Mouse (Mus musculus) CH12.LX (cell line): ENCODE measurements around the gene Gm20517. TPM values are rescaled to one million over a fixed set of nuclear protein-coding genes. Genes with fewer than 3 reads are reported as not detected.

Source experiments
- DNase-seq: peaks from one replicate; pipeline ENCODE4 v3.0.0-alpha.2; 2013; ENCODE audit errors: extremely low read depth
- H3K27ac ChIP-seq: 2 replicates; pipeline ENCODE4 v1.5.1; 2012; ENCODE audit warnings: low read depth, mild to moderate bottlenecking, control low read depth, moderate library complexity; ENCODE audit not compliant: insufficient read depth
- H3K27me3 ChIP-seq: replicated peaks from 2 replicates; pipeline ENCODE3; 2012; ENCODE audit warnings: inconsistent platforms
- H3K36me3 ChIP-seq, 2 experiments: replicated peaks in 1 of 2; 2 replicates each; pipeline versions ENCODE3 to v1.6.1; 2012; ENCODE audit warnings: inconsistent platforms in 1 of 2, low read length in 1 of 2, mild to moderate bottlenecking in 1 of 2, mixed read lengths in 1 of 2, moderate library complexity in 1 of 2; ENCODE audit not compliant: control insufficient read depth in 1 of 2, insufficient read depth in 1 of 2
- H3K4me1 ChIP-seq, 2 experiments: 2 replicates each; pipeline ENCODE4 v1.6.1; 2012; ENCODE audit warnings: inconsistent platforms in 1 of 2, moderate library complexity in 1 of 2; ENCODE audit not compliant: insufficient read depth in 2 of 2, control insufficient read depth in 1 of 2
- H3K4me2 ChIP-seq: 2 replicates; pipeline ENCODE4 v1.6.1; 2012; ENCODE audit warnings: low read depth, mild to moderate bottlenecking, control low read depth; ENCODE audit not compliant: poor library complexity, insufficient read depth, severe bottlenecking
- H3K4me3 ChIP-seq, 3 experiments: fragments of 150-350 bp in 1 of 3; sonication (generic) in 1 of 3; replicated peaks in 1 of 3; 2 replicates each; pipeline versions ENCODE3 to v1.5.1; 2011 to 2012; ENCODE audit warnings: low read depth in 2 of 3, low read length in 2 of 3, mild to moderate bottlenecking in 2 of 3, moderate library complexity in 2 of 3, control low read depth in 1 of 3, improper control_type of control experiment in 1 of 3, inconsistent platforms in 1 of 3, mixed read lengths in 1 of 3; ENCODE audit not compliant: poor library complexity in 1 of 3
- H3K79me2 ChIP-seq: replicated peaks from 2 replicates; pipeline ENCODE4 v1.6.1; 2012; ENCODE audit warnings: mild to moderate bottlenecking, moderate library complexity; ENCODE audit not compliant: control insufficient read depth, poor library complexity, insufficient read depth, severe bottlenecking; ENCODE audit errors: extremely low read depth
- H3K9ac ChIP-seq: 2 replicates; pipeline ENCODE4 v1.6.1; 2012; ENCODE audit warnings: low read depth, mild to moderate bottlenecking, control low read depth, moderate library complexity; ENCODE audit not compliant: insufficient read depth
- H3K9me3 ChIP-seq: replicated peaks from 2 replicates; pipeline ENCODE3; 2012; ENCODE audit warnings: low read length, inconsistent platforms, mixed read lengths
- BHLHE40 ChIP-seq: IDR thresholded peaks from 2 replicates; pipeline ENCODE4 v1.6.1; 2011; ENCODE audit warnings: mild to moderate bottlenecking, low read depth, low read length, improper control_type of control experiment
- CTCF ChIP-seq, 2 experiments: IDR thresholded peaks in 1 of 2; conservative IDR thresholded peaks in 1 of 2; 2 replicates each; pipeline ENCODE4 v1.5.1; 2011 to 2012; ENCODE audit warnings: low read depth in 2 of 2, low read length in 2 of 2, improper control_type of control experiment in 1 of 2, inconsistent platforms in 1 of 2, mild to moderate bottlenecking in 1 of 2, moderate library complexity in 1 of 2
- ELF1 ChIP-seq: IDR thresholded peaks from 2 replicates; pipeline ENCODE4 v1.6.1; 2014; ENCODE audit warnings: low read depth, mild to moderate bottlenecking, inconsistent platforms, low read length, improper control_type of control experiment
- IRF4 ChIP-seq: IDR thresholded peaks from 2 replicates; pipeline ENCODE4 v1.6.1; 2014; ENCODE audit warnings: low read depth, mild to moderate bottlenecking, inconsistent platforms, low read length, improper control_type of control experiment
- JUN ChIP-seq: IDR thresholded peaks from 2 replicates; pipeline ENCODE4 v1.6.1; 2011; ENCODE audit warnings: low read depth, mild to moderate bottlenecking, low read length, improper control_type of control experiment, moderate library complexity; ENCODE audit not compliant: insufficient read depth
- JUND ChIP-seq: conservative IDR thresholded peaks from 2 replicates; pipeline ENCODE4 v1.6.1; 2011; ENCODE audit warnings: low read depth, low read length, improper control_type of control experiment
- MAX ChIP-seq: IDR thresholded peaks from 2 replicates; pipeline ENCODE4 v1.6.1; 2011; ENCODE audit warnings: low read length, improper control_type of control experiment
- PAX5 ChIP-seq: IDR thresholded peaks from 2 replicates; pipeline ENCODE4 v1.6.1; 2012; ENCODE audit warnings: low read length, inconsistent platforms, mixed read lengths
- POLR2A ChIP-seq: IDR thresholded peaks from 2 replicates; pipeline ENCODE4 v1.6.1; 2011; ENCODE audit warnings: low read depth, mild to moderate bottlenecking, improper control_type of control experiment, low read length
- SIN3A ChIP-seq: IDR thresholded peaks from 2 replicates; pipeline ENCODE4 v1.6.1; 2012; ENCODE audit warnings: low read length, improper control_type of control experiment, inconsistent platforms
- SMC3 ChIP-seq: IDR thresholded peaks from 2 replicates; pipeline ENCODE4 v1.6.1; 2011; ENCODE audit warnings: low read depth, low read length, improper control_type of control experiment
- ZKSCAN1 ChIP-seq: IDR thresholded peaks from 2 replicates; pipeline ENCODE4 v1.6.1; 2012; ENCODE audit warnings: low read depth, inconsistent platforms, low read length, improper control_type of control experiment, borderline replicate concordance
- ZMIZ1 ChIP-seq: IDR thresholded peaks from 2 replicates; pipeline ENCODE4 v1.6.1; 2012; ENCODE audit warnings: low read depth, mild to moderate bottlenecking, inconsistent platforms, low read length, improper control_type of control experiment
- dilution Hi-C: fragments of 300-500 bp; cut with MboI; formaldehyde crosslinking; loops from 2 replicates; pipeline ENCODE4 v1.14.3; 2020; ENCODE audit warnings: low sequenced_read_pairs; ENCODE audit not compliant: extremely low pct_unique_long_range_greater_than_20kb, extremely low pct_ligation_motif_present
- in situ Hi-C: fragments of 300-500 bp; cut with MboI; formaldehyde crosslinking; loops from 3 replicates; pipeline ENCODE4 v1.14.3; 2019; ENCODE audit warnings: low sequenced_read_pairs, low pct_ligation_motif_present, low pct_unique_long_range_greater_than_20kb, mixed read lengths
- polyA plus RNA-seq: library from polyadenylated mRNA; unstranded; fragments of >175 nt; gene quantifications from 2 replicates; pipeline ENCODE4 v1.2.1, GENCODE M21; 2012; ENCODE audit warnings: low read depth; ENCODE audit not compliant: insufficient read length
- total RNA-seq, 2 experiments: library from RNA; depleted of rRNA; stranded (reverse); fragments of 300-350 nt in 1 of 2; fragments of >200 nt in 1 of 2; gene quantifications; 2 replicates each; pipeline ENCODE4 v1.2.3; 2012 to 2014

The Gm20517 gene
- total and polyA plus RNA-seq, 3 experiments = 1.1 to 1.8 (median 1.8) TPM

GRCm38 (mm10) chr17:47708972-47709371 lies 97.6 kb downstream of the Gm20517 start:
- no peak overlapping the region for H3K27ac ChIP-seq
- DNase-seq = no peak

GRCm38 (mm10) chr17:47710036-47710435 lies 98.6 kb downstream of the Gm20517 start:
- no peak overlapping the region for H3K4me3 ChIP-seq
- H3K79me2 ChIP-seq = no peaks in the 10 kb centered on the region
- TF ChIP-seq PAX5 (no peak), MAX (no peak), JUN (no peak)
- peaks cover 38% of the 10 kb centered on the region for H3K27me3 ChIP-seq
- no peaks in the 10 kb centered on the region for H3K36me3 ChIP-seq
- no peak overlapping the region for H3K9ac ChIP-seq
- in situ Hi-C loops (no loop called here), dilution Hi-C loops (no loop called here)
- peaks cover 7 to 9% of the 10 kb centered on the region in 2 experiments; a peak in 3 of 4 replicates for H3K4me1 ChIP-seq
- H3K9me3 ChIP-seq = no peaks in the 10 kb centered on the region
- no peak overlapping the region for H3K27ac ChIP-seq
- no peak overlapping the region for H3K4me2 ChIP-seq
- DNase-seq = no peak

More at GRCm38 (mm10) chr17:47708972-47709371, 97.6 kb downstream of the Gm20517 start:
- Histone ChIP-seq H3K4me2 (no peak overlapping the region), H3K36me3 (no peaks in the 10 kb centered on the region), H3K4me1 (peaks cover 6 to 7% of the 10 kb centered on the region in 2 experiments; a peak in 3 of 4 replicates), H3K79me2 (no peaks in the 10 kb centered on the region), H3K9me3 (no peaks in the 10 kb centered on the region), H3K27me3 (peaks cover 35% of the 10 kb centered on the region), H3K4me3 (no peak overlapping the region), H3K9ac (no peak overlapping the region)
- in situ Hi-C loops (no loop called here), dilution Hi-C loops (no loop called here)
- no peak for TF ChIP-seq POLR2A
- no peak for TF ChIP-seq SMC3
- no peak for TF ChIP-seq JUND
- no peak for TF ChIP-seq BHLHE40
- no peak for TF ChIP-seq MAX
- TF ChIP-seq ZMIZ1 = no peak
- TF ChIP-seq IRF4 = no peak
- TF ChIP-seq ZKSCAN1 = no peak

GRCm38 (mm10) chr17:47711883-47712282 lies 100.5 kb downstream of the Gm20517 start:
- DNase-seq = no peak
- H3K9me3 ChIP-seq = no peaks in the 10 kb centered on the region
- TF ChIP-seq ELF1 (no peak), JUND (no peak), SIN3A (no peak), CTCF (conservative IDR thresholded peaks at IDR 0.05 in 1 of 2, IDR thresholded peaks at IDR 0.05 in 1 of 2; ENCODE audit: low read depth in 2 of 2, low read length in 2 of 2) (no peak), BHLHE40 (no peak)
- TF ChIP-seq, all 38 proteins: peak for 0
- Histone ChIP-seq H3K79me2 (no peaks in the 10 kb centered on the region), H3K4me2 (no peak overlapping the region), H3K9ac (no peak overlapping the region), H3K4me1 (peaks cover 7 to 10% of the 10 kb centered on the region in 2 experiments; a peak in 3 of 4 replicates), H3K36me3 (no peaks in the 10 kb centered on the region), H3K27me3 (peaks cover 53% of the 10 kb centered on the region), H3K4me3 (no peak overlapping the region), H3K27ac (no peak overlapping the region)
- in situ Hi-C loops = no loop called here
- dilution Hi-C loops = no loop called here
